Mouse (Mus musculus): ENCODE results near the gene Abhd15.

- TF ChIP-seq CTCF (IDR thresholded peaks at IDR 0.05; ENCODE audit: low read depth), result no peak
- no peak for TF ChIP-seq EP300 (IDR thresholded peaks at IDR 0.05; ENCODE audit: low read depth)
Measured at GRCm38 (mm10) chr11:77497851-77498250, 17.1 kb upstream of the Abhd15 start.

Data from liver, embryonic 14.5 days (tissue).